Mouse (Mus musculus) lung, postnatal 0 days (tissue): ENCODE measurements around the gene Hoxa9.

ENCODE experiments used
- CTCF ChIP-seq: IDR thresholded peaks from 2 replicates; pipeline ENCODE4 v1.5.1; 2016; ENCODE audit warnings: antibody characterized with exemption, mild to moderate bottlenecking
- EP300 ChIP-seq: IDR thresholded peaks from 2 replicates; pipeline ENCODE4 v1.6.1; 2016; ENCODE audit warnings: antibody characterized with exemption, mild to moderate bottlenecking, control low read depth

GRCm38 (mm10) chr6:52185834-52186233 lies 45.1 kb downstream of the Hoxa9 start:
- TF ChIP-seq CTCF (no peak), EP300 (no peak)
